Mouse (Mus musculus): ENCODE results near the gene Wnt7a.

The Wnt7a gene

GRCm38 (mm10) chr6:91339612-91340246 lies 71.4 kb downstream of the Wnt7a start:
- no peak for DNase-seq (ENCODE audit: low spot score in 2 of 2)

DNA sequence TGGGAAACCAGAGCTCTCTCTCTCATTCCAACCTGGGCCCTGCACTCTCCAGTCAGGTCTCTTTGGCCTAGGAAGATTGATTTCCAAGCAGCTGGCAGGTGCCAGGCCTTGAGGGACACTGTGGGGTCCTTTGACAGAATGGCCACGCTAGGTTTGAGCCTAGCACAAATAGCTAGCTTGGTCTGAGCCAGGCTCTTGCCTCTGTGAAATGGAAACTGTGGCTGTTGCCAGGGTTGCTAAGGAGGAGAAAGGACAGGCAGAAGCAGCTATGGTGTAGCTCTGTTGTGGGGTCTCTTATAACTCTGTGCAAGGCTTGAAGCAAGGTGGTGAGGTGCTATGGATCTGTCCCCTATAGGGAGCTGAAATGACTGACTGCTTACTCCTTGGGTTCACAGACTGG lies 75.7 kb downstream of the Wnt7a start:
- DNase-seq (ENCODE audit: low spot score in 2 of 2) = no peak

DNA sequence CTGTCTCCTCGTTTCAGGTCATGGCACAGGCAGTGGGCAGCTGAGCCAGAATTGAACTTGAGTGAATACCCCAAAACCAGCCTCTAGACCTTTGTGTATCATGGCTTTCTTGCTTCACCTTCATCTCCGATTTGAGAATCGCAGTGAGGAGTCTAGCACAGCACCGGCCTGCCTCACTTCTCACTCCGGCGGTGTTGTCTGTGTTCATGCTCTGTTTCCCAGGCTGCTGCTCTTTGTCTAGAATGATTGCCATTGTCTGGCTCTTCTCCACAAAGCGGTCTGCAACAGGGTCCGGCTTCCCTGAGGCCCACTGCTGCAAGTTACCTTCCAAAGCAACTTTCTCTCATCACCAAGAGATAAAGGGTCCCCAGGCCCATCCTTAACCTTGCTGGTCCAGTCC lies 79.3 kb downstream of the Wnt7a start:
- no peak for DNase-seq (ENCODE audit: low spot score in 2 of 2)

- no peak for DNase-seq (ENCODE audit: low spot score in 2 of 2)
These were observed 85.6 kb downstream of the Wnt7a start for GRCm38 (mm10) chr6:91325556-91325955.

DNA sequence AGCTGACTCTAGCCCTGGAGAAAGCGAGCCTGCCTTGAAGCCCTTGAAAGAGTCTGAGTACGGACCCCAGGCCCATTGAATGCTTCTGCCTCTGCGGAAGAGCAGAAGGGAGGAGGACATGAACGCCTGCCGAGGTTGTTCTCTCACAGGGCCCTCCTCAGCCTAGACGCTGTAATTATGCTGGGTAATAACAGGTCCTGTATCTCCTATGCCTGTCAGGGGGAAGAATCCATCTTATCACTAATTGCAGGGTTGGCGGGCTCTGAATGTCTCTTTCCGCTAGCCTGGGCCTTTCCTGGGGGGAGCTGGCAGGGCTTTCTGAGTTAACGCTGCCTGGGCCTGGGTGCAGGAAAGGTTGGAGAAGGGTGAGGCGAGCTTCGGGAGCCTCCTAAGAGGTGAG lies 86.4 kb downstream of the Wnt7a start:
- DNase-seq (ENCODE audit: low spot score in 2 of 2) = no peak

DNA sequence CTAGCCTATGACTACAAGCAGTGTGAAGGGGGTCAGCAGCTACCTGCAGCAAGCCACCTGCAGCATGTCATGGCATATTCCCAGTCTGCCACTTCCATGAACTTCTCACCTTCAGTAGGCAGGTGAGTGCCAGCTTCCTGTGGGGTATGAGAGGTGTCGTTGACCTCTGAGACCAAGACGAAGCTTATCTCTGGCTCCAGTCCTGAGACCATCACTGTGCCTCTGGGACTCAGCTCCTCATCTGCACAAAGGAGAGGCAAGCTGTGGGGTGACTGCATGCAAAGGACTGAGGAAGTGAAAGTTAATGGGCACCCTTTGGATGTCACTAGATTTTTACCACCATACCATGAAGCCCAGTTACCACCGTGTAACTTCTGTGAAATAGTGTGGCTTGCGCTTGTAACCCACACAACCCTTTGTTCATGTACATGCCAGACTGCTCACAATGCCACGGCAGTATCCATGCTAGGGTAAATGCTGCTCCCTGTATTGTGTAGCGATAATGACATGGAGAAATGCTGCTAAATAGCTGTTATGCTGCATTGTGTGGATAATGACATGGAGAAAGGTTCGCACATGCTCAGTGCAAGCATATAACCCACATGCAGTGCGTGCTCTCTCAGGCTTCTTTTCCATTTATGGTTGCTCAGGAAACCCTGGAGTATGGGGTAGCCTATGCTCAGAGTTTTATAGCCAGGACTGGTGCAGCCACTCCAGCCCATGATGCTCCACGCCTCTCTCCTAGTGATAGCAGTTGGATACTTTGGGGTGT lies 89.0 kb downstream of the Wnt7a start:
- DNase-seq (ENCODE audit: low spot score in 2 of 2) = no peak
